Mouse (Mus musculus): ENCODE results near the gene Vmn1r9. TPM values are rescaled to one million over a fixed set of nuclear protein-coding genes. Genes with fewer than 3 reads are reported as not detected.

The Vmn1r9 gene
- not detected for total RNA-seq (2023)

DNA sequence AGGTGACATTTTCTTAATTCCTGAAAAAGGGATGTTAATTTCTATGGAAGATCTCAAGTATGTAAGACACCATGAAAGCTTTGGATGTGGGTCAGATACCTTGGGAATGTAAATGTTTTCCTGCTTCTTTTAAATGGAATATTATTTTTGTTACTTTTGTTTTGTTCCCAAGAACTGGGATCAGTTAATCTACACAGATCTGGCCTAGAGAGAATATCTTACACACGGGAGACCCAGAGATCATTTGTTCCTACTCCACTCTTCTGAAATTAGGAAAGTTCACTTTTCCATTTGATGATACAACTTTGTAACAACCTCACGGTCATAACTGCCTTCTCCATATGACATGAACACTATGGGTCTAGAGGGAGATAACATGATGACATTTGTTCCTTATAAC is at the start of gene Vmn1r9:
Gene Vmn1r9 (plus strand): TSS at position 301 of the 400 bp plus-strand sequence.

DNA sequence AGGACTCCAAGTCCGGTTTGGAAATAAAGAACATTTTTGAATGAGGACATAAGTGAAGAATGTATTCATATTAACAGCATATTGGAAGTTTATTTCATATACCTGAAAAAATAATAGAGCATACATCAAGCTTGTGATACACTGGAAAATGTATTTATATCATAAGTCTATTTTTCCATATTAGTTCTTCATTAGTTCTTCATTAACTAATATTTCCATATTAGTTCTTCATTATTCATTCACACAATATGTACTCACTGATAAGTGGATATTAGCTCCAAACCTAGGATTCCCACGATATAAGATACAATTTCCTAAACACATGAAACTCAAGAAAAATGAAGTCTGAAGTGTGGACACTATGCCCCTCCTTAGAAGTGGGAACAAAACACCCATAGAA is 41.4 kb upstream of the Vmn1r9 start, which contains the start of gene Vmn1r7:
Gene Vmn1r7 (minus strand): TSS at position 101 of the 400 bp plus-strand sequence.

DNA sequence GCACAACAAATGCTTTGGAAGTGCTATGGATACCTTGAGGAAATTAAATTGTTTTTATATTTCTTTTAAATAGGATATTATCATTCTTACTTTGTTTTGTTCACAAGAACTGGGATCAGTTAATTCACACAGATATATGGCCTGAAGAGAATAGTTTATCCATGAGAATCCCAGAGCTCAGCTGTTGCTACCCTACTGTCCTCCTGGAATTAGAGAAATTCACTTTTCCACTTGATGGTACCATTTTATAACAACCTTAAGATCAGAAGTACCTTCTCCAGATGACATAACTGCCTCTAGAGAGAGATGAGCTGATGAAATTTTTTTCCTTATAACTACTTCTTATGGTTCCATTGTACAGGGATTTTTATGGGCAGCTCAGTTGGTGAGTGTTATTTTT is 34.6 kb upstream of the Vmn1r9 start, which contains the start of gene Vmn1r8:
Gene Vmn1r8 (plus strand): TSS at position 301 of the 400 bp plus-strand sequence.

GRCm38 (mm10) chr6:57109154-57109553 is 42.6 kb downstream of the Vmn1r9 start, which contains the start of gene Vmn1r10:
Vmn1r10 (plus strand) TSS chr6:57109454.

Other genes with a start within 250 kb of the Vmn1r9 start
- gene Fkbp9, start 234.7 kb upstream of the Vmn1r9 start, total RNA-seq (2023) = under 1 TPM; 0.24 to 0.29 TPM
- 10 to 100 TPM; 50.5 to 54.6 TPM for gene Nt5c3, start 142.9 kb upstream of the Vmn1r9 start, total RNA-seq (2023)
- gene Vmn1r4, start 142.8 kb upstream of the Vmn1r9 start, total RNA-seq (2023) = not detected
- gene Vmn1r5, start 96.5 kb upstream of the Vmn1r9 start, total RNA-seq (2023) = not detected
- gene Vmn1r6, start 69.5 kb upstream of the Vmn1r9 start, total RNA-seq (2023) = not detected
- not detected for gene Vmn1r7, start 41.5 kb upstream of the Vmn1r9 start, total RNA-seq (2023)
- not detected for gene Vmn1r8, start 34.5 kb upstream of the Vmn1r9 start, total RNA-seq (2023)
- not detected for gene Vmn1r10, start 42.7 kb downstream of the Vmn1r9 start, total RNA-seq (2023)
- gene Vmn1r11, start 66.7 kb downstream of the Vmn1r9 start, total RNA-seq (2023) = not detected
- gene Vmn1r12, start 90.1 kb downstream of the Vmn1r9 start, total RNA-seq (2023) = not detected
- not detected for gene Vmn1r13, start 136.5 kb downstream of the Vmn1r9 start, total RNA-seq (2023)
- not detected for gene Vmn1r14, start 164.9 kb downstream of the Vmn1r9 start, total RNA-seq (2023)
- not detected for gene Vmn1r15, start 191.2 kb downstream of the Vmn1r9 start, total RNA-seq (2023)

Measured in T-cell, adult 66 days (primary cell).